Mouse (Mus musculus) liver, embryonic 11.5 days (tissue): Measurements from ENCODE around the gene Trp53rka. TPM values are rescaled to one million over a fixed set of nuclear protein-coding genes. Genes with fewer than 3 reads are reported as not detected.
A peak's percentile ranks its signal among the peaks of the same experiment; 100 is the strongest.

Source experiments
- ATAC-seq: fragments of 200-750 bp; cut with Nextera tagmentation; replicated peaks from 2 replicates; pipeline ENCODE4 v1.8.0; 2017; ENCODE audit warnings: moderate number of reproducible peaks, mild to moderate bottlenecking, moderate TSS enrichment, moderate library complexity; ENCODE audit not compliant: low FRiP score
- DNase-seq: peaks from one replicate; pipeline ENCODE4 v3.0.0-alpha.2; 2017; ENCODE audit warnings: low spot score
- H3K27ac ChIP-seq: fragments of 300-500 bp; sonication (generic); 2 replicates; pipeline ENCODE4 v1.5.1; 2014; ENCODE audit warnings: mild to moderate bottlenecking, low read depth, low read length, control low read depth
- H3K27me3 ChIP-seq: fragments of 300-500 bp; sonication (generic); replicated peaks from 2 replicates; pipeline ENCODE4 v1.6.1; 2014; ENCODE audit warnings: low read length, mixed read lengths; ENCODE audit not compliant: control insufficient read depth, insufficient read depth
- H3K36me3 ChIP-seq: fragments of 300-500 bp; sonication (generic); 2 replicates; pipeline ENCODE4 v1.6.1; 2014; ENCODE audit warnings: mild to moderate bottlenecking, low read length, moderate library complexity, mixed read lengths; ENCODE audit not compliant: control insufficient read depth, insufficient read depth
- H3K4me1 ChIP-seq: fragments of 300-500 bp; sonication (generic); replicated peaks from 2 replicates; pipeline ENCODE4 v1.6.1; 2014; ENCODE audit warnings: low read length, mixed read lengths; ENCODE audit not compliant: control insufficient read depth, insufficient read depth
- H3K4me2 ChIP-seq: fragments of 300-500 bp; sonication (generic); 2 replicates; pipeline ENCODE4 v1.6.1; 2014; ENCODE audit warnings: mild to moderate bottlenecking, control low read depth, moderate library complexity
- H3K4me3 ChIP-seq: fragments of 300-500 bp; sonication (generic); 2 replicates; pipeline ENCODE4 v1.5.1; 2014; ENCODE audit warnings: low read depth, low read length, control low read depth
- H3K9ac ChIP-seq: fragments of 300-500 bp; sonication (generic); 2 replicates; pipeline ENCODE4 v1.6.1; 2014; ENCODE audit warnings: low read depth, low read length, control low read depth
- H3K9me3 ChIP-seq: fragments of 300-500 bp; sonication (generic); 2 replicates; pipeline ENCODE4 v1.6.1; 2016; ENCODE audit warnings: low read length, inconsistent platforms, mixed read lengths; ENCODE audit not compliant: control insufficient read depth
- WGBS: fragments of 180-500 bp; shearing (Covaris S2); extraction: QIAGEN DNeasy Blood & Tissue Kit; methylation state at CpG from one replicate; pipeline ENCODE4 v1.1.7; 2014; 5-methylcytosine and 5-hydroxymethylcytosine counted together
- polyA plus RNA-seq: library from polyadenylated mRNA; unstranded; fragments of >200 nt; fragmentation: Nextera tagmentation; extraction: Ambion mirVana; gene quantifications from 2 replicates; pipeline ENCODE4 v1.2.1, GENCODE M21; 2014

The Trp53rka gene
- polyA plus RNA-seq, 1 experiment from 2014 or later: 31.4 TPM

DNA sequence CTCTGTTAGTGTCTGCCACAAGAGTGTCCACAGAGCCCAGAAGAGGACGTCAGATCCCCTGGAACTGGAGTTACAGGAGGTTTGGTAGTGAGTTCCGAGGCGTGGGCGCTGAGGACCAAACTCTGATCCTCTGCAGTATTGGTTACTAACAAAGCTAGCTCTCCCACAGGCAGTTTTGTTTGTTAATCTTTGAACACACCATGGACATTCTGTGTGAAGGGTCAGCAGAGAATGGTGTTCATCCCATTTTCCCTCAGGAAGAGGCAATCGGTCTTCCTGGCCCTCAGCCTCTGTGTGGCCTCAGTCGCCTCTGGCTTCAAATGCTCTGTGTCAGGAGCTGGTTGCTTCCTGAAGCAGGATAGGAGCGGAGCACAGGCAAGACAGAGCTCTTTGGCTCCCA, 17.7 kb downstream of the Trp53rka start:
- WGBS: 82% methylated on average over 7 of the region's 7 CpGs
- H3K27ac ChIP-seq: no peak overlapping the region
- no peaks in the 10 kb centered on the region for H3K36me3 ChIP-seq
- peaks cover 23% of the 10 kb centered on the region for H3K27me3 ChIP-seq
- DNase-seq (no peak), ATAC-seq (no peak)
- H3K4me2 ChIP-seq: no peak overlapping the region
- H3K9ac ChIP-seq: no peak overlapping the region
- no peaks in the 10 kb centered on the region for H3K4me1 ChIP-seq
- no peak overlapping the region for H3K4me3 ChIP-seq
- no peaks in the 10 kb centered on the region for H3K9me3 ChIP-seq

DNA sequence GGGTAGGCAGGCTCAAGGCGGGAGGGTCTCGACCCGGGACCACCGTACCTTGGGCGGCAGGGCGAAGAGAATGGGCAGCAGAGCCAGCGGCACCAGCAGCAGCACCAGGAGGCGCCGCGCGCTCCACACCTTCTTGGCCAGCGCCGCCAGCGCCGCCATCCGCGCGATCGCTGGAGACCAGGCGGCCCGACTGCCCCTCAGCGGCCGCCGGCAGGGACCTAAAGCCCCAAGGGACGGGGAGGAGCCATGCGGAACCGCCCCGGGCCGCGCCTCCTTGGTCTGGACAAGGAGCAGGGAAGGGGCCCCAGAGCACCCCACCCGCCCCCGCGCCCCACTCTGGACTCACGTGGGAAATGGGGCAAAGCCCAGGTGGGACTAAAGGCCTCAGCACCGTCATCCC, 20.1 kb downstream of the Trp53rka start, which contains the start of gene Slc13a3:
Gene Slc13a3, minus strand, starts transcription at position 228 of the 400 bp plus-strand sequence.
- Histone ChIP-seq H3K4me1 (no peaks in the 10 kb centered on the region), H3K27me3 (peaks cover 23% of the 10 kb centered on the region), H3K4me3 (peak within 1 kb of the TSS; percentile 25), H3K4me2 (peak within 1 kb of the TSS; percentile 48), H3K9ac (no peak within 1 kb of the TSS), H3K9me3 (no peaks in the 10 kb centered on the region), H3K36me3 (no peaks in the 10 kb centered on the region), H3K27ac (no peak within 1 kb of the TSS)
- WGBS: 3% methylated on average over 35 of the region's 35 CpGs
- ATAC-seq: no peak
- DNase-seq: peak; percentile 44

DNA sequence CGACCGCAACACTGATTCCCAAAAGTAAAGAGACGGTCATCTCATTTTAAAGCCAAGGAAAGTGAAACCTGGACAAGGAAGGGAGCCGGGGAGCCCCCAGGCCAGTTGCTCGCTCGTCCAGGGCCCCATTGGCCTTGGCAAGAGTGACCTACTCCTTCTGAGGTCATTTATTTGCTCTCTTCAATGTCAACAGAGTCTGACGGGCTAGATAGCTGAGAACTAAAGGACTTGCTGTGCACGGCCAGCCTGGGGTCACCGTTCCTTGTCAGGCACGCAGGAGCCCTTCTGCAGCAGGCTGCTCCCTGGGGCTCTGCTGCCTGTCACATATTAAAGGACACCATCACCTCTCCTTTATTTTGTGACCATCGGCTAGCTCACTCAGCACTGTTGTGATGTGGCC, 21.2 kb downstream of the Trp53rka start:
- 67% methylated on average over 11 of the region's 11 CpGs for WGBS
- H3K4me3 ChIP-seq: no peak overlapping the region
- peak overlapping the region; percentile 33 for H3K4me2 ChIP-seq
- ATAC-seq (no peak), DNase-seq (no peak)
- H3K4me1 ChIP-seq: no peaks in the 10 kb centered on the region
- peaks cover 23% of the 10 kb centered on the region for H3K27me3 ChIP-seq
- H3K36me3 ChIP-seq: no peaks in the 10 kb centered on the region
- H3K27ac ChIP-seq: no peak overlapping the region
- H3K9ac ChIP-seq: no peak overlapping the region
- H3K9me3 ChIP-seq: no peaks in the 10 kb centered on the region

DNA sequence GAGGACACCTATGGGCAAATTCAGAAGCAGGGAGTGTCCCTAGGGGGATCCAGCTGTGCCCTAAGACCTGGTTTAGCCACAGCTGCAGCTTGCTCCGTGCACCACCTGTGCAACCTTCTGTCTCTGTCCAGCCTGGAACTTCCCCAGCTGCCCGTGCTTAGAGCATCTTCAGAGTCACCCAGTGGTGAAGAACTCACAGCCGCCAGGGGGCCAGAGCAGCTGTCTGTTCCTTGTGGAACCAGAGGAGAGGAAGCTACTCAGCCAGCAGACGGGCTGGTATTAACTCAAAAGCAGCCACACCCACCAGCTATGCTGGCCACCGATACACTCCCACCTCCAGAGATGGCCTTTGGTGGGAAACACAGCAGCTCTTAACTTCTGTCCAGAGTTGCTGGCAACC, 23.0 kb downstream of the Trp53rka start:
- DNase-seq: no peak
- no peak overlapping the region for H3K4me2 ChIP-seq
- no peak overlapping the region for H3K4me3 ChIP-seq
- no peaks in the 10 kb centered on the region for H3K4me1 ChIP-seq
- H3K9me3 ChIP-seq: no peaks in the 10 kb centered on the region
- no peak overlapping the region for H3K9ac ChIP-seq
- ATAC-seq: no peak
- H3K36me3 ChIP-seq: no peaks in the 10 kb centered on the region
- H3K27me3 ChIP-seq: peaks cover 23% of the 10 kb centered on the region
- no peak overlapping the region for H3K27ac ChIP-seq
- 31% methylated on average over 5 of the region's 5 CpGs for WGBS

DNA sequence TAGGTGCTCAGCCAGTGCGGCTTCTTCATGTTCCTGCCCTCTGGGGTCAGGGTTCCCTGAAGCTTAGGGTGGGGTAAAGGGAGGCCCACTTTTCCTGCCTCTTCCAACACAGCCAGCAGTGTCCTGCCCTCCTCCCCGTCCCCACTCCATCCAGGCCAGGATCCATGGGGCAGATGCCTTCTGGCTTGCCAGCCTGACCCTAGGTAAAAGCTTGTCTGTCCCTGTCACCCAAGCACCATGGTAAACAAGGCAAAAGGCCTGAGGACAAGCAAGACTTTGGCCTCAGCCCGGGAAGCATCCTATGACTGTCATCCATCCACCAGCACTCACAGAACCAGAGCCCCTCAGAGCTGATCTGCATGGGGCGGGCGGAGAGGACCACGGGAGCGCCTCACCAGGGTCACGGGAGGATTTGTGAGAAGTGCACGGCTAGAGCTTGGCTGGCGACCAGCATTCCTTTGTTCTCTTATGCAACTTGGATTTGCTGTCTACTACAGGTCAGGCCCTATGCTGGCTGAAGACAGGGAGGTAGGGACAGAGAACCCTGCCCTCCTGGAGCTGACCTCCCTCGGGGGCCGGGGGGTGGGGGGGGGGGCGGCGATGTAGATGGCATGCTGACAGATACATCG, 25.2 kb downstream of the Trp53rka start:
- H3K9ac ChIP-seq: no peak overlapping the region
- H3K4me2 ChIP-seq: no peak overlapping the region
- H3K27ac ChIP-seq: no peak overlapping the region
- peaks cover 13% of the 10 kb centered on the region for H3K27me3 ChIP-seq
- no peaks in the 10 kb centered on the region for H3K36me3 ChIP-seq
- ATAC-seq (no peak), DNase-seq (no peak)
- no peaks in the 10 kb centered on the region for H3K9me3 ChIP-seq
- no peak overlapping the region for H3K4me3 ChIP-seq
- H3K4me1 ChIP-seq: no peaks in the 10 kb centered on the region
- 54% methylated on average over 15 of the region's 15 CpGs for WGBS

DNA sequence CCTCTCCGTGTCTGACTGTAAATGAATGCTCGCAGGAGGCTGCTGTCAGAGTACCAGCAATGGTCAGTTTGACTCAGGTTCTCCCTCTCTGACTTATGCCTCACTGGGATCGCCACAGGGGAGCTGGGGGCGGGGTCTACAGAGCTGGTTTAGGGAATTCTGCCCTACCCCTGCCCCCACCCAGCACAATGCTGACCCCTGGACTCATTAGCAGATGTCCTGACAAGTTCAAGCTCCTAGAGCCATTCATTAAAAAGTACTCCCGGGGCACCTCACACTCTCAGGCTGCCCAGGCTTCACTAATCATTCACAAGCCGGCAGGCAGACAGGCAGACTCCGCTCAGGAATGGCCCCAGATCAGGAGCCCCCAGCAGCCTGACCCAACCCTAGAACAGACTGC, 33.5 kb downstream of the Trp53rka start:
- H3K27ac ChIP-seq: no peak overlapping the region
- 26% methylated on average over 7 of the region's 7 CpGs for WGBS

DNA sequence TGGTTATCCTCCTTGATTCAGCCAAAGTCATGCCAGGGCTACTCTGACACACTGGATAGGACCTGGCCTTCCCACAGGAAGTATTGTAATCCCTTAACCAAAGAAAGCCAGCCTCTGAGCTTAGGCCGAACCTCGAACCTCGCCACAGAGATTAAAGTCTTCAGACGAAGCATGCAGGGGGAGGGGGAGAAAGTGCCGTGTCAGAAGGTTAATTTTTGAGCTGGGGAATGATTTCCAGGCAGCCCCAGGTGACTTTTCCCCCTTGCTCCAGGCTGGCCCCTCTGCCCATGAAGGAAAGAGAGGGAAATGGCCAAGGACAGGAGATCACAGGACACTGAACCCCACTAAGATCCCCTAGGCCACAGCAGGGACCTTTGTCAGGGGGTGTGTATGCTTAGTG, 34.9 kb downstream of the Trp53rka start:
- Histone ChIP-seq H3K27ac (no peak overlapping the region), H3K27me3 (no peaks in the 10 kb centered on the region; the same call in 1 of the 2 replicates), H3K9me3 (no peaks in the 10 kb centered on the region), H3K4me2 (no peak overlapping the region), H3K36me3 (no peaks in the 10 kb centered on the region), H3K4me1 (no peaks in the 10 kb centered on the region), H3K4me3 (no peak overlapping the region), H3K9ac (no peak overlapping the region)
- 58% methylated on average over 5 of the region's 5 CpGs for WGBS
- DNase-seq (no peak), ATAC-seq (no peak)

More for the DNA sequence above, 33.5 kb downstream of the Trp53rka start:
- Histone ChIP-seq H3K27me3 (no peaks in the 10 kb centered on the region; the same call in 1 of the 2 replicates), H3K4me3 (no peak overlapping the region), H3K4me1 (no peaks in the 10 kb centered on the region), H3K4me2 (no peak overlapping the region), H3K9me3 (no peaks in the 10 kb centered on the region), H3K36me3 (no peaks in the 10 kb centered on the region), H3K9ac (no peak overlapping the region)
- DNase-seq: no peak
- ATAC-seq: no peak

DNA sequence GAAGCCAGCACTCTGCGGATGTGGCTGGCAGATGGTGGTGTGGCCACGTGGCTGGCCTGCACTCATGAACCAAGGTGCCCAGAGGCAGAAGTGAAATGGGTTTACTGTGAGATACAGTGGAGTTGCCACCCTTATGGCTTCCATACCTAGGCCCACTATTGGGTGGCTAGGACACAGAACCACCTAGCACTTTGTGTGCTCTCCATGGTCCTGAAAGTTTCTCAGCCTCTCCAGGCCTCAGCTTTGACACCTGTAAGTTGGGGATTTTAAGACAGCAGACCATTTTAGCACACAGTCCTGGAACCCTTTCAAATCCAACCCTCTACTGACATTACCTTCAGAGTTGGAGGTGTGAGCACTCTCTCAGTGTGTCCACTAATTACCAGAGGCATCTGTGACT, 36.4 kb downstream of the Trp53rka start:
- H3K9me3 ChIP-seq: no peaks in the 10 kb centered on the region
- H3K27me3 ChIP-seq: no peaks in the 10 kb centered on the region; the same call in 1 of the 2 replicates
- ATAC-seq (no peak), DNase-seq (no peak)
- 51% methylated on average over 2 of the region's 2 CpGs for WGBS
- H3K4me1 ChIP-seq: 0 out of 2 replicates have a peak, but pooled peaks cover 4% of the 10 kb centered on the region
- no peak overlapping the region for H3K27ac ChIP-seq
- no peaks in the 10 kb centered on the region for H3K36me3 ChIP-seq
- no peak overlapping the region for H3K4me2 ChIP-seq
- no peak overlapping the region for H3K9ac ChIP-seq
- no peak overlapping the region for H3K4me3 ChIP-seq
